Mouse (Mus musculus) urinary bladder, postnatal 0 days (tissue): ENCODE data around the gene Cbarp. TPM values are rescaled to one million over a fixed set of nuclear protein-coding genes. Genes with fewer than 3 reads are reported as not detected.

Experiments used
- polyA plus RNA-seq: library from polyadenylated mRNA; unstranded; fragments of >200 nt; fragmentation: Nextera tagmentation; extraction: Ambion mirVana; gene quantifications from 2 replicates; pipeline ENCODE4 v1.2.1, GENCODE M21; 2015

Cbarp gene
- 2.1 and 2.4 TPM in 2 replicates for polyA plus RNA-seq

DNA sequence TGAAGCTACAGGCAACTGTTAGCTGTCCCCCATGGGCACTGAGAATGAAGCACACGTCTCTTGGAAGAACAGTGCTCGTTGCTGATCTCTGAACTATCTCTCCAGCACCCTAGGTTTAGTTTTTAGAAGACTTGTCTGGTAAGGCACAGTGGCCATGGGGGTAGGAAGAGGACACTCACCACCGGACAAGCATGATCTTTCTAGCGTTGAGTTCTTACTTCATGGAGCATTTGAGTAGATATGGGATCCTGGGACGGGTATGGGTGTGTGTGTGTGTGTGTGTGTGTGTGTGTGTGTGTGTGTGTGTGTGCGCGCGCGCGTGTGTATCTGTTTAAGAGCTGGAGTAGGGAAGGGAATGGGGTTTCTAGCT, at the start of gene Cbarp:
Gene Cbarp (minus strand): TSS at position 170 of the 370 bp plus-strand sequence.

DNA sequence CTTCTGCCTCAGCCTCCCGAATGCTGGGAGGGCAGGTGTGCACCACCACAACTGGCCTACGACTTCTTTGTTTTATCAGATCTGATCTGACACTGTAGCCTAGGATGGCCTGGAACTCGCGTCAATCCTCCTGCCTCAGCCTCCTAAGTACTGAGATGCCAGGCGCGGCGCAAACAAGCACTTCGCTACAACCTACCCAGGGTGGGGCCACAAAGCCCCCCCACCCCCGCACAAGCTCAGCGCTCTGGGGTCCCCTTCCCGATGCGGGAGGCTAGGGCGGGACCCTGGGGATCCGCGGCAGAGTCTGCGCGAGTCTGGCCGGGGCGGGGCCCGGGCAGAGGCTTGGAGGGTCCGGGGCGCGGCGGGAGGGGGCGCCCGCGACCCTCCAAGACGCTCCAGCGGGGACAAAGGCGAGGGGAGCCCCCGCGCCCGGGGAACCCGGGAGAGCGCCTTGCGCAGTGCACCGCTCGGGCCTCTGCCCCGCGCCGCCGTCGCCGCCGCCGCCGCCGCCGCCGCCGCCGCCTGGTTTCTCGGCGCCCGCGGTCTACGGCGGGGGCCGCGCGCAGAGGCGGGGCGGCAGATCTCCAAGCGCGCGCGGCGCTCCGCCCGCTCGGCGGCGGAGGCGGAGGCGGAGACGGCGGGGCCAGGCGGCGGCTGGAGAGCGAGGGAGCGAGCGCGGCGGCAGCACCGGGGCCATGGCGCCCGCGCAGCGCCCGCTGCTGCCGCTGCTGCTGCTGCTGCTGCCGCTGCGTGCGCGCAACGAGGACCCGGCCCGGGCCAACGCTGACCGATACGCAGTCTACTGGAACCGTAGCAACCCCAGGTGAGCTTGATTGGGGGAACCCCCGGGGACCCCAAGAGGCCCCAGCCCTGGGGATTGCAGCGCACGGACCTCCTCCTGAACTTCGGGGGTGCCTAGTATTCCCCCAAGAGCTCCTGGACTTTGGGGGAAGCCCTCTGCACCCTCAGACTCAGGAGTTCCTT, 38.7 kb upstream of the Cbarp start, which contains the start of gene Efna2:
Gene Efna2 (plus strand): TSS at position 415 of the 984 bp plus-strand sequence.

DNA sequence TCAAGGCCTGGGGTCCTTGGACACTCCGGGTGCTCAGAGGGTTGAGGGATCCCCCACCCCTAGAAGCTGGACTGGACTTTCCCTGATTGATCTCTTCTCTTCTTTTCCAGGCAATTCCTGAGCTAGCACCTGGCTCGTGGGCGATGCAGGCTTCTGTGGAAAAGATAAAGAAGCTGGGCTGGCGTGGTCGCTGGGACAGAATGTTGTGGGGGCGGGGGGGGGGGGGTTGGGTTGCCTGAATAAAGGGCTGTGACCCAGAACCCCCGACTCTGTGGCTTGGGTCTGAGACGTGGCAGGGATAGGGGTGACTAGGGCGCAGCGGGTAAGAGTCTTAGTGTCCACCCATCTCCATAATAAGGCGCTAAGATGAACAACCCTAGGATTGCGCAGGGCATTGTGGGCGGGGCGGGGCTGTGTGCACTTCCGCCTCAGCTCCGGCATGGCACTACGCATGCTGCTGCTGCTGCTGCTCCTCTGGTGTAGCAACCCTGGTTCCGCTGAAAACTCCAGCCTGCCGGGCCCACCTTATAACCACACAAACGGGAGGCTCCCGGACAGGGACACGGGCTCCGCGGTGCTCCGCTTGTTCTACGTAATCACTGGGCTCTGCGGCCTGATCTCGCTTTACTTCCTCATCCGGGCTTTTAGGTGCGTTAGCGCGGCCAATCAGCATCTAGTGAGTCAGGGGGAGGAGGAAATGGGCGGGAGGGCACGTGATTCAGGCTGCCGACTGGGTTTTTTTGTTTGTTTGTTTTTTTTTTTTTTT, 32.1 kb upstream of the Cbarp start, which contains the start of gene 1600002K03Rik:
Gene 1600002K03Rik (plus strand): TSS at position 418 of the 766 bp plus-strand sequence.

DNA sequence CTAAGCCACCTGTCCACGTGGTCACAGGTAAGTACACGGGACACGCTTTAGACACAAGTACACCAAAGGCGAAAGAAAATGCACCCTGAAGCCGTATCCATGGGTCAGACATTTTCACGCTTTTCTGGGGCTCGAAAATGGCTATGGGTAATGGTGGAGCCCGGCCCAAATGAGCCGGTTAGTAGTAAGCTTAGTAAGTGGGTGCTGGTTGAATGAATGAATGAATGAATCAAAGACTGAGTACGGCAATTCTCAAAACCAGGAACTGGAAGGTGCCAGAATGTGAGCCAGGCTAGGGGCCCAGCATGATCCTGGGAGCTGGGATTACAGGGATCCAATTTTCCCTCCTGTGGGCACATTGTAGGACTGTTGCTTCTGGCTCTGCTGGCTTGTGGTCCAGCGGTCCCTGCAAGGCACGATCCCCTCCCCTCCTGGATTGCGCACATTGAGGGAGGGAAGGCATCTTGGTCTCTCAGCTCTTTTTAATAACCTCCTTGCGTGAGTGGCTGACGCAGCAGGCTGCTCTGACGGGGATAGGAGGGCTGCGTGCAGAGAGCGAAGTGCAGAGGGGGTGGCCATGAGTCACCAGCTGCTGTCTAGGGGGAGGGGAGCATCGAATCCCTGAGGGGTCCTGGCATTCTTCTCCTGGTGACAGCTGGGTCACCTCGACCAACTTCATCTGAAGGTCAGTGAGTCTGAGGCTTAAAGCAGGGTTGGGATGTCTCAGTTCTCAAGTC, 24.9 kb upstream of the Cbarp start, which contains the start of gene Cirbp:
Gene Cirbp (plus strand): TSS at position 594 of the 737 bp plus-strand sequence.

DNA sequence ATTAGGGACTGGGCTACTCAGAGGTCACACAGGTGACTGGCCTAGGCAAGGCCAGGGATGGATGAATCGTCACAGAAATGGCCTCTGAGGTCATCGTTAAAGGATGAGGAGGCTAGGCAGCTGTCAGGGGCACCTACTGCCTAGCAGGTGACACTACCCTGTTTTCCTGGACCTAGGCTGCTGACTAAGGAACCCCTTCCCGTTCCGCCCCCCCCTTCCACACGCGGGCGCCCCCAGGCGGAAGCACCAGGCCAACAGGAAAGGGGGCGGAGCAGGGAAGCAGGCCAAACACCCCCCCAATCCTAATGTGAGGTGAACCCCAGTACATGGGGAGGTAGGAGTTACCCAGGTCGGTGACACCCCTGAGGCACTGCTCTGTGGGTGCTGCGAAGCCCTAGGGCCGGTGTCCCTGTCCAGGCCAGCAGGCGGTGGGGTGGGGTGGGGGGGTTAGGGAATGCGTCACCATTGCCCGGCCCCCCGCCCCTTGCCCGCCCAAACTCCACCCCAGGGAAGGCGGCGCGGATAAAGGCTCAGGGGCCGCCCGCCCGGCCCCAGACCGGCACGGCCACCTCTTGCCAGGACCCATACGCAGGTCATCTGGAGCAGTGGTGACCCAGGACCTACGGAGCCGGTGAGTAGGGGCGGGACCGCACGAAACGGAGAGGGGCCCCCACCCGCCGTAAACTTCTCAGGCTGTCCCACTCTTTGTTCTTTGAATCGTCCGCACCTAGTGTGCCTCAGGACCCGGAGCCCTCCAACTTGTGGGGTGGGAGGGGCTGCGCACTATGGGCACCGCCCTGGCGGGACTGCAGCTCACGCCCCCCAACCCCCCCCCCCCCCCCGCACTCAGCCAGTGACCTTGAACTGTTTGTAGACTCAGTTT, 7.3 kb upstream of the Cbarp start, which contains the start of gene Midn:
Gene Midn (plus strand): TSS at position 554 of the 883 bp plus-strand sequence.

DNA sequence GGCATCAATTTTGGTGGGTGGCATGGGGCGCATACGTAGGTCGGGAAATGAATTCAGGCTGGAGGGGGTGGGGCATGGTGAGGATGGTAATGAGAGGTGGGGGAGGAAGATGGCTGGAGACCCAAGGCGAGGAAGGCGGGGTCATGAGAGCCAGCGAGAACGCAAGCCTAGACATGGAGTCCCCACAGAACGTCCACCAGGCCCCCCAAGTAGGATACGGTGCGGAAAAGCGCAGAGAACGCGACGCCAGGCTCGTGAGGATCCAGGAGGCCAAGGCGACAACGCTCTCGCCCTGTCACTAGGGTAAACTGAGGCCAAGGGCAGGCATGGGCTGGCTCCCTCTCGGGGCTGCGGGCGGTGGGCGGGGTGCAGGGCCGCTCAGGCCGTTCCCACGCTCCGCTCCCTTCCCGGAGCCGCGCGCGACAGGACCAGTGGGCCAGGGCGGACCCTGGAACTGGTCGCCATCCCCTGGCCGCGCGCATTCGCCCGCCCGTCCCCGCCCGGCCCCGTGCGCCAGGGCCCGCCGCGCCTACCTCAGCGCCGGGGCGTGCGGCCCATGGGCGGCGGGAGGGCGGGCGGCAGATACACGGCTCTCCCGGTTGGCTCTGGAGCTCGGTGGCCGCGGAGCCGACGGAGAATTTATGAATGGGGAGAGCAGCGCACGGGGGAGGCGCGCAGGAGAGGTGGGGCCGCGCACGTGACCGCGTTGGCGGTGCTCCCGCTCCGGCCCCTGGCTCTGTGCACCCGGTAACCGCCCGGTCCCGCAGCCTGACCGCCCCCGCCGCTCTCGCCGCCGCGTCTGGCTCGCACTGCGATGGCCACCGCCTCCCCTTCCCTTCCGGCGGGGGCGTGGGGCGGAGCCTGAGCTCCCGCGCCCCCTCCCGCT, 1.8 kb downstream of the Cbarp start, which contains the start of gene Atp5d:
Gene Atp5d (plus strand): TSS at position 80 of the 886 bp plus-strand sequence.

DNA sequence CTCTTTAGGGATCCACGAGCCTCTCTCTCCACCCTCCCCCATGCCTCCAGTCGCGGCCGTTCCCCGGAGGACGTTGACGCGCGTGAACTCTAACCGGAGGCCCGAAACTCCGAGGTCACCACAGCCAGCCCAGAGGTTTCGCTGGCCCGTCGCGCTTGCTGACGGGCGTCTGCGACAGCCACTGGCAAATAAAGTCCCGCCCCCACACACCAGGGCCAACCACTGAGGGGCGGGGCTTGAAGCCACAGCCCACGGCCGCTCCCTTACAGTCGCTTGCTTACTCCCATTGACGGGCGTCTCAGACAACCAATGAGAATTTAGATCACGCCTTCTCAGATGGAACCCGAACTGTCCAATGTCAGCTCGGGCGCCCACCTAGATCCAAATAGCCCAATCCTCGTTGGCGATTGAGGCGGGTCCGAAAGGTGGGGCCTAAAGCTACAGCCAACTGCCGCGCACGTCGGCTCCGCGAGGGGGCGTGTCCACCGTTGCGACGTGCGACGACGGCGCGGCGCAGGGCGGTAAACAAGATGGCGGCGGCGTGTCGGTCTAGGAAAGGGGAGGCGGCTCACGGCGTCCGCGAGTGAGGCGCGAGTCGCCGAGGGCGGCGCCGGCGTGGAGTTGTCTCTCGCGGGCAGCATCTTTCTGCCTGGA, 25.2 kb downstream of the Cbarp start, which contains the start of gene Stk11:
Gene Stk11 (plus strand): TSS at position 514 of the 654 bp plus-strand sequence.

DNA sequence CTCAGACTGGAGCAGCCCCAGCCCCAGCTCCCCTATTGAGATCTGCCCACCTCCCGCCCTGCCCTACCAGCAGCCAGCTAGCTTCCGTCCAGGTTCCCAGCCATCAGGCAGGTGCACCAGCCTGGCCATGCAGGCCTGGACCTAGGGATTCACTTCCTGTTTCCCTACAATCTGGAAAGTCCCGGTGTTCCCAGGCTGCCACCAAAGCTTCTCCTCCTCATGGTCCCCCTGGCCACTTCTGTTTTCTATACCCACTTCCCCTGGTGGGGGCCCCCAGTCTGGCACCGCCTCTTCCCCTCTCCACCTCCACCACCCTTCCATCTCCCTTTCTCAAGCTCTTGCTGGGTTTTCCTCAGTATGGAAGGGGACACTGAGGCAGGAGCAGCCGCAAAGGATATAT, 35.2 kb downstream of the Cbarp start, which contains the start of gene Sbno2:
Gene Sbno2 (minus strand): TSS at position 112 of the 400 bp plus-strand sequence.

Other genes with a start within 250 kb of the Cbarp start
- 0.18 TPM in 1 of 2 replicates, not detected in the other for gene Cfd, start 250.0 kb downstream of the Cbarp start, polyA plus RNA-seq
- gene Med16, start 231.9 kb downstream of the Cbarp start, polyA plus RNA-seq = 33.5 and 34.4 TPM in 2 replicates
- gene Gm26602, start 230.0 kb downstream of the Cbarp start, polyA plus RNA-seq = not detected in 2 replicates
- gene Kiss1r, start 223.9 kb downstream of the Cbarp start, polyA plus RNA-seq = 1.2 and 1.3 TPM in 2 replicates
- gene R3hdm4, start 219.6 kb downstream of the Cbarp start, polyA plus RNA-seq = 125 and 126 TPM in 2 replicates
- gene Arid3a, start 213.8 kb downstream of the Cbarp start, polyA plus RNA-seq = 4.0 TPM in 2 replicates
- gene Wdr18, start 180.7 kb downstream of the Cbarp start, polyA plus RNA-seq = 52.5 and 55.6 TPM in 2 replicates
- 0.07 and 0.13 TPM in 2 replicates for gene Grin3b, start 170.1 kb downstream of the Cbarp start, polyA plus RNA-seq
- 15.3 and 18.7 TPM in 2 replicates for gene Tmem259, start 156.5 kb downstream of the Cbarp start, polyA plus RNA-seq
- gene Cnn2, start 152.3 kb downstream of the Cbarp start, polyA plus RNA-seq = 662 and 733 TPM in 2 replicates
- 2.9 and 3.0 TPM in 2 replicates for gene Abca7, start 144.3 kb downstream of the Cbarp start, polyA plus RNA-seq
- 5.5 and 10.3 TPM in 2 replicates for gene Arhgap45, start 124.2 kb downstream of the Cbarp start, polyA plus RNA-seq
- 94.2 and 108 TPM in 2 replicates for gene Polr2e, start 101.0 kb downstream of the Cbarp start, polyA plus RNA-seq
- 724 and 745 TPM in 2 replicates for gene Gpx4, start 93.7 kb downstream of the Cbarp start, polyA plus RNA-seq
- 14.6 and 18.7 TPM in 2 replicates for gene Sbno2, start 35.3 kb downstream of the Cbarp start, polyA plus RNA-seq
- gene Stk11, start 25.0 kb downstream of the Cbarp start, polyA plus RNA-seq = 11.9 and 12.4 TPM in 2 replicates
- gene Atp5d, start 2.2 kb downstream of the Cbarp start, polyA plus RNA-seq = 604 and 621 TPM in 2 replicates
- 7.5 and 7.6 TPM in 2 replicates for gene Midn, start 7.4 kb upstream of the Cbarp start, polyA plus RNA-seq
- gene Cirbp, start 25.1 kb upstream of the Cbarp start, polyA plus RNA-seq = 215 and 228 TPM in 2 replicates
- 8.1 and 10.7 TPM in 2 replicates for gene 1600002K03Rik, start 32.1 kb upstream of the Cbarp start, polyA plus RNA-seq
- gene Efna2, start 38.6 kb upstream of the Cbarp start, polyA plus RNA-seq = 5.6 and 6.3 TPM in 2 replicates
- 19.8 and 28.1 TPM in 2 replicates for gene Mum1, start 85.6 kb upstream of the Cbarp start, polyA plus RNA-seq
- gene Ndufs7, start 108.3 kb upstream of the Cbarp start, polyA plus RNA-seq = 297 and 358 TPM in 2 replicates
- gene Gamt, start 120.2 kb upstream of the Cbarp start, polyA plus RNA-seq = 21.6 and 22.3 TPM in 2 replicates
- 25.8 and 28.0 TPM in 2 replicates for gene Dazap1, start 120.7 kb upstream of the Cbarp start, polyA plus RNA-seq
- 647 and 717 TPM in 2 replicates for gene Rps15, start 151.6 kb upstream of the Cbarp start, polyA plus RNA-seq
- 0.36 and 0.45 TPM in 2 replicates for gene Apc2, start 155.1 kb upstream of the Cbarp start, polyA plus RNA-seq
- gene 2310011J03Rik, start 179.7 kb upstream of the Cbarp start, polyA plus RNA-seq = 39.5 and 42.5 TPM in 2 replicates
- 1.3 and 2.2 TPM in 2 replicates for gene Pcsk4, start 188.7 kb upstream of the Cbarp start, polyA plus RNA-seq
- 17.3 and 20.4 TPM in 2 replicates for gene Reep6, start 189.1 kb upstream of the Cbarp start, polyA plus RNA-seq
- 21.4 and 22.9 TPM in 2 replicates for gene Adamtsl5, start 207.6 kb upstream of the Cbarp start, polyA plus RNA-seq
- not detected in 2 replicates for gene Plk5, start 215.6 kb upstream of the Cbarp start, polyA plus RNA-seq
- 3.7 and 4.2 TPM in 2 replicates for gene Mex3d, start 246.8 kb upstream of the Cbarp start, polyA plus RNA-seq